Mouse (Mus musculus): ENCODE measurements around the gene Sec1.
A peak's percentile ranks its signal among the peaks of the same experiment; 100 is the strongest.

Sec1 gene

DNA sequence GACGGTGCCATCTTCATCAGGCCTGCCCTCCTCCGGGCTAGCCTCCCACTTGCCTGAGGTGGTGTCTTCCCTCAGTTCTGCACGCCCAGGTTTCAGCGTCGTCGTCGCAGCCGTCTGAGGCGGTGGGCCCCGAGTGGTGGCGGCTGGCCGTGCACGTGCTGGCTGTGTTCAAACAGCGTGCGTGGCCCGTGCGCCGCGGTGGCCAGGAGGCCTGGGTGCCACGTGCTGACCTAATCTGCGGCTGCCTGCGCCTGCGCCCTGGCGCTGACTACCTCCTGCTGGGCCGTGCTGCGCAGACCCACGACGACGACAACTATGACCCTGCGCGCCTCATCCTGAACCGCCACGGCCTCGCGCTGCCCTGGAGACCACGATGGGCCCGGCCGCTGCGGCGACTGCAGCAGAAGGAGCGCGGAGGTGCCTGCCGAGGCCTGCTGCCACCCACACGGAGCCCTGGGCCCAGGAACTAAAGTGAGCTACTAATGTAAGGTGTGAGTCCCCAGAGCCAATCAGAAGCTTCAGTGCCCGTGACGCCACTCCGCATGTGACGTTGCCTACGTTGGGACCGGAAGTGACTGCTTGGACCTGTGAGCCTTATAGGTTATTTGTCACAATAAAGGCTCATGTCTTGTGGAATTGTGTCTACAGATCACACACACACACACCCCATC is at the start of gene Sec1:
Gene Sec1, minus strand, starts transcription at position 482 of the 671 bp plus-strand sequence.
- no peak for DNase-seq (ENCODE audit: low spot score)

DNA sequence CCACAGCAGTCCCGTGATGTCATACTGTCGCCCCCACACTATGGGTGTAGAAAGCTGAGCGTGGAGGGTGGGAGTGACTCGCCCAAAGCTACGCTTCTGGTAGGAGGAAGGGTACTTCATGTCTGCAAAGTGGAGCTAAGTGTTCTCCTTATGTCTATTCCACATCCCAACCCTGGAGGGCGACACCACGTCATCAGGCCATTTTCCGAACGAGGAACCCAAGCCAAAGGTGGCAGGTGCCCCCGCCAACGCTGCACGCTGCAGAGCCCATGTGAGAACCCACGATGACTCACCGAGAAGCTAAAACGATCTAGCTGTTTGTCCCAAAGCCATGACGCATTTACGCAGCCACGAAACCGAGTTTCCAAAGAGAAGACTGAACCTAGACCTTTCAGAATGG is 48.1 kb upstream of the Sec1 start:
- peak; percentile 67 for DNase-seq (ENCODE audit: low spot score)

DNA sequence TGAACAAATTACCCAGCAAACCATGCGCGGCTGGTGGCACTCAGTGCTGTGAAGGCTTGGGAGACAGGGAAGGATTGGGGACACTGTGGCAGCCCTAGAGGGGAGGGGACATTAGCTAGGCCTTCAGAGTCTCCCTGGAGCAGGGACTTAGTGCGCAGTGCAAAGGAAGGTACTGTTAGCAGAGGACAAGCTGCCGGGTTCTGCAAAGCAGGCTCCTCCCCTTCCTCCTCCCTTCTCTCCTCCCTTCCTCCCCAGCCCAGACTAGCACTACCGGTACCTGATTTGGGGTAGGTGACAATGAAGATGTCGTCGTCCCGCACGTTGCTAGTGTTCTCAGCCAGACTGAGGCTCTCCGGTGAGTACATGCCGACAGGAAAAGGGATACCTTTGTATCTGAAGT is 47.6 kb upstream of the Sec1 start:
- DNase-seq (ENCODE audit: low spot score) = no peak

DNA sequence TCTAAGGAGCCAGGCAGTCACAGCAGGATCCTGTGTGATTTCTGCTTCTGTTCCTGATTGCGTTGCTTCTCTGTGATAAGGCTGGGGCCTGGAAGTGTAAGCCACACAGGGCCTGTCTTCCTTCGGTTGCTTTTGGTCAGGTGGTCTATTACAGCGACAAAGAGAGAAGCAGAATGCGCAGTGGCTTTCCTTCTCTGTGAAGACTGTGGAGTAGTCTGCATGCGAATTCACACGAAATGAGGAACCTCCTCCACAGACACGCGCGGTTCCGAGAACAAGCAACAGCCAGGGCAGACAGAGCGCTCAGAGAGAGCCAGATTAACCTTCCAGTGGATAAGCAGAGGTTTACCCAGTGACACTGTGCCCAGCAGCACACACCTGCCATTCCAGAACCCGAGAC is 47.1 kb upstream of the Sec1 start:
- DNase-seq (ENCODE audit: low spot score) = no peak

DNA sequence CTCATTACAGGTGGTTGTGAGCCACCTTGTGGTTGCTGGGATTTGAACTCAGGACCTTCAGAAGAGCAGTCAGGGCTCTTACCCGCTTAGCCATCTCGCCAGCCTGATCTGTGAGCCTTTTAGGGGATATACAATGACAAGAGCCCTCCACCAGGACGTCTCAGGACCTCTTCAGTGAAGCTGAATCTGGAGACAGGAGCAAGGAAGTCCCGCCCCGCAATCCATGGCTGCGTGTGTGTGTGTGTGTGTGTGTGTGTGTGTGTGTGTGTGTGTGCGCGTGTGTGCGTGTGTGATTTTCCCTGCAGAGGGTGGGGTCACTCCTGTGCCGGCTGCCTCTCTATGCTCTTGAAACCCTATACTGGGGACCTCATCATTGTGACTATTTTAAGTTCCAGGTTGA is 45.6 kb upstream of the Sec1 start:
- DNase-seq (ENCODE audit: low spot score) = no peak

DNA sequence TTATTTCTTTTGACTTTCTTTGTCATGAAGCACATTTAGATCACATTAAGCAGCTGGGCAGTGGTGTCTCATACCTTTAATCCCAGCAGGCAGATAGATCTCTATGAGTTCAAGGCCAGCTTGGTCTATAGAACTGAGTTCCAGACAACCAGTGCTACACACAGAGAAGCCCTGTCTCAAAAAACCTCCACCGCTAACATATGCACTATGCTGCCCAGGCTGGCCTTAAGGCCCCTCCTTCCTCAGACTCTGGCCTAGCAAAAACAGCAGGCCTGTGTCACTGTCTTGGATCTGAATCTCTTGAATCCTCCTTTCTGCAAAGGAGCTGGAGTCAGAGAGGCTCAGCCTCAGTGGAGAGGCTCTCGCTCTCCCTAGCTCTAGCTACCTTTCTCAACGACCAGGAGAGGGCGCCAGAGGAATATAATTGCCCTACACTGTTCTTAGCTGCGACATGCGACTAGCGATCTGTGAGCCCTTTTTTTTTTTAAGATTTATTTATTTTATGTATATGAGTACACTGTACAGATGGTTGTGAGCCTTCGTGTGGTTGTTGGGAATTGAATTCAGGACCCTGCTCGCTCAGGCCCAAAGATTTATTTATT is 45.1 kb upstream of the Sec1 start:
- DNase-seq (ENCODE audit: low spot score) = peak; percentile 70

DNA sequence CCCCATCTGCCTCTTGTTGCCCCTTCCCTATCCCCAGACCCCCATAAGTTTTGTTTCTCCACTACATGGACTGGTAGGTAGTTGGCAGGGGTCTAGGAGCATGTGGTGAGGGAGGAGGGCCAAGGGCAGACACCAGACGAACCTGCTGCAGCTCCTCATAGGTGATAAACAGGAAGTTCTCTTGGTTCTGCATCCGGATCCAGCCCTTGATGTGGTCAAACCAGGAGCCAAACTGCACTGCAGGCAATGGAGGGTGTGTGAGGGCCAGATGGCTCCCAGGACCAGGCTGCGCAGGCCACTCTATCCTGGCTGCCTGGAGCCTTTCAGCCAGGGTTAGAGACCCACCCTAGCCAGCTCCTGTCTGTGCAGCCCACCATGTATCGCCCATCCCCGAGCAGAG is 39.3 kb upstream of the Sec1 start:
- no peak for DNase-seq (ENCODE audit: low spot score)

DNA sequence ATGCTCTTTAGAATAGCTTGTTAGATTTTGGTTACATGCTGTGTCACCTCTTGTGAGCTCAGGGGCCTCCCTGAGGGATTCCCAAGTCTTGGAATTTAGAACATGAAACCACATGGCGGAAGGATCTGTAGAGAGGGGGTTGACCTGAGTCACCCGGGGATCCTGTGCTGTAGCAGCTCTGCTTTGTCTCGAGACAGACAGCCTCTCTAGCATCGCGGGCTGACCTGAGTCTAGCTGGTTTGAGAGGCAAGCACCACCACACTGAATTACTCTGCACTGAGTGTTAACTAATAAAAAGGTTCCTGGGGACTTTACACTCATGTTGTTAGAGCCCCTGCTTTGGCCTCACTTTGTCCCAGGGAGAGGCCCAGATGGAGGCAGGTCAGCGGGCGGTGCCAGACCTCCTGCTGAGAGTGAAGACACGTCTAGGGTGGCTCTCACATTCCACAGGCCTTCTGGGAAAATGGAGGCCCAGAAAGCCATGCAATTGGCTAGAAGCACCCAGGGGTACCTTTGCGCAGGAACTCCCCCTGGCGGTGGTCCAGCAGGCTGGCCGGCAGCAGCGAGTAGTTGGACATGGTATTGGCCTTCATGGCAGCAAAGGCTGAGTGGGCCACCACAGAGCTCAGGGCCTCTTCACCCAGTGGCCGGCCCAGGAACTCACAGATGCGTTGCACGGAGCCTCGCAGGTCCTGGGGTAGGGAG is 36.7 kb upstream of the Sec1 start:
- DNase-seq (ENCODE audit: low spot score) = no peak

DNA sequence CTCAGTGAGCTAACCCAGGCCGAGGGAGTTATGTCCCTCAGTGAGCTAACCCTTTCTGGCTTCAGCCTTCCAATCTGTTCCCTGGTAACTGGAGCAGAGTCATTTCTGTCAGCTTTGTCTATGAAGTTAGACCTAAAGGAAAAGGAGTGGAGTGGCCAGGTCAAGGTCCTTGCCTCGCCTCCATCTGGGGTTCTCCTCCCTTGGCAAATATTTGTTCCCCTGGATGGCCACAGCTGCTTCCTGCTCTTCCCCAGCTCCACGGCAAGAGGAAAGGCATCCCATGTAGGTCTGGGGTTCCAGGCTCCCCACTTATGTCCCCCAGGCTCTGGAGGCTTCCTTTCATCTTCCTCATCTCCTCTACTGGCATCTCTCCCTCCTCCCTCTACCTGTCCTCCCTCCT is 33.4 kb upstream of the Sec1 start:
- DNase-seq (ENCODE audit: low spot score) = no peak

DNA sequence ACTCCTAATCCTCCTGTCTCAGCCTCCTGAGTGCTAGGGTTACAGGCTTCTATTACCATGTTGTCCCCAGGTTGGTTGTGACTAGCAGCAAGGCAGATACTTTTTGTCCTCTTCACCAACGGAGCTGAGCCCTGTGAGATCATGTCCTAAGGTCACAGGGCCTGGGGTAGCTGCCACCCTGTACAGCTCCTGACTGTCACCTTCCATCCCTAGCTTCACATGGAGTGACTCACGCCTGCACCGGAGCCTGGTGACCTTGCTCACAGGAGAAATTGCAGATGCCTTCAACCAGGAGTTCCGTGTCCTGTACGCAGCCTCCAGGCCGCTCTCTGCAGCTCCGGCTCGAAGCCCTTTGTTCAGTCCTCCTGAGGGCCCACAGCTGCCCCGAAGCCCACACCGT is 32.2 kb upstream of the Sec1 start:
- DNase-seq (ENCODE audit: low spot score) = no peak

DNA sequence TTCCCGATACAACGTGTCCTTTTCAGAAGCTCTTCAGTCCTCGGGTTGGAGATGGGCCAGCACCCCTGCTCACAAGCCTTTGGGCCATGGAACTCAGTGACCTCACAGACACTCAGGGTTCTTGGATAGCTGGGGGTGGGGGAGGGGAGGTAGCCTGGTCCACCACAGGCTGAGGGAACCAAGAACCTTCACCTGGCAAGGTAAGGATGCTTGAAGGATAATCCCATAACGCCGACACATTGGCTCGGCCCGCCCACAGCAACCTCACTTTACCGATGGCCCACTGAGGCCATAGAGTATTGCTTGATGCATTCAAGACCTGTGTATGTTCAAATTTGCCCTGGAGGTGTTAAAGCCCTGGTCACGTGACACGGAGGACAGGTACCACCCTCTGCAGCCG is 31.5 kb upstream of the Sec1 start, which contains the start of gene Spaca4:
Gene Spaca4, minus strand, starts transcription at position 101 of the 400 bp plus-strand sequence.
- DNase-seq (ENCODE audit: low spot score) = no peak

DNA sequence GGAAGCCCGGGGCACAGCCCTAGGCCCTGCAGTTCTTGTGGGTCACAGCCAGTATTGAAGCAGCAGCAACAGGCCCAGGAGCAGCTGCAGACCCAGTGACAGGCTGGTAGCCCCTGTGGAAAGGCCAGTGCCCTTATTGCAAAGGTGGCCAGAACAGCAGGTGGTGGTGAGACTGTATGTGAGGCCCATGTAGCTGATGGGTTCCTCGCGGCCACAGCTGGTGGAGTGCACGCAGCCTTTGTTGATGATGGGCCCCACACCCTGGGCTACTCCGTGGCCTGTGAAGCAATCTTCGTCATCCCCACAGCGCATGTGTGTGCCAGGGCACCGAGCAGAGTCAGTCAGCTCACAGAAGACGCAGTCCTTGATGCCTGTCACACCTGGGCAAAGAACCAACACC is 30.9 kb upstream of the Sec1 start:
- DNase-seq (ENCODE audit: low spot score) = no peak

DNA sequence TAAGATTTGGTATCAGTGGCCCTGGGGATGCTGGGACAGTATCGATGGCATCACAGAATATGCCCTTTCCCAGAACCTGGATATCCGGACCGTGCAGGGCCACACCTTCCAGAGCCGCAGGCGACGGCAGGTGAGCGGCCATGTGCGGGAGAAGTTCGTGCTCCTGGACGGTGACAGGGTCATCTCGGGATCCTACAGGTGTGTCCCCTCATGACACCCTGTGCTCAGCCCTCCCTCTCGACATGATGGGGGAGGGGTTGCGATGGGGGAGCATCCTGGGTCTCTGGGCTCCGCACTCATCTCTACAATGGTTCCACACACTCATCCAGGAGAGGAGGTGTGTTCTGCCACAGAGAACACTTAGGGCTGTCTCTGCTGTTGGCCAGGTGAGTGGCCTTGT is 29.6 kb upstream of the Sec1 start:
- DNase-seq (ENCODE audit: low spot score) = no peak

DNA sequence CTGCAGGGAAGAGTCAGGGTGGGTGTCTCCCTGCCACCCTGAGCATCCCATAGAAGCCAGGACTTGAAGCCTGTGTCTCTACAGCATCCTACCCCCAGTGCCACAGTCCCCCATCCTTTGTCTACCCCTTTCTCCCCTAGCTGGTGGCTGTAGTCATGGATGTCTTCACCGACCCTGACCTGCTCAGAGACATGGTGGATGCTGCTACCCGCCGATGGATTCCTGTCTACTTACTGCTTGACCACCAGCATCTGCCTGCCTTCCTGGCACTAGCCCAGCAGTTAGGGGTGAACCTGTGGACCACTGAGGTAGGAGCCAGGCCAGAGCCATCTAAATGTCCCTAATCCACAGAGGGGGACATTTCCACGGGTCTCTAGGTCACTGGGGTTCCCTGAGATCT is 29.1 kb upstream of the Sec1 start:
- DNase-seq (ENCODE audit: low spot score) = no peak

DNA sequence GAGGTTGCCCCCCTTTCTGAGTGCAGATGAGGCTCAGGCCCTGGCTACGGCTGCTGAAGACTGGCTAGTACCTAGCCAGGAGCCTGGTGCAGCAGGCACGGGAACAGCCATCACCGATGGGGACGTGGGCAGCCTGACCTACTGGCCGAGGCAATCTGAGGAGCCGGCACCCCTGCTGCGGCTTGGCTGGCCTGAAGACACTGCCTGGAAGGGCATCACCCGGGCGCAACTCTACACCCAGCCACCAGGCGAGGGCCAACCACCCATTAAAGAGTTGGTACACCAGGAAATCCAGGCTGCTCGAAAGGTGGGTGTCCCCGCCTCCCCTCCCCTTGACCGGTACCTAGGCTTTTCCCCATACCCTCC is 28.1 kb upstream of the Sec1 start:
- DNase-seq (ENCODE audit: low spot score) = no peak

DNA sequence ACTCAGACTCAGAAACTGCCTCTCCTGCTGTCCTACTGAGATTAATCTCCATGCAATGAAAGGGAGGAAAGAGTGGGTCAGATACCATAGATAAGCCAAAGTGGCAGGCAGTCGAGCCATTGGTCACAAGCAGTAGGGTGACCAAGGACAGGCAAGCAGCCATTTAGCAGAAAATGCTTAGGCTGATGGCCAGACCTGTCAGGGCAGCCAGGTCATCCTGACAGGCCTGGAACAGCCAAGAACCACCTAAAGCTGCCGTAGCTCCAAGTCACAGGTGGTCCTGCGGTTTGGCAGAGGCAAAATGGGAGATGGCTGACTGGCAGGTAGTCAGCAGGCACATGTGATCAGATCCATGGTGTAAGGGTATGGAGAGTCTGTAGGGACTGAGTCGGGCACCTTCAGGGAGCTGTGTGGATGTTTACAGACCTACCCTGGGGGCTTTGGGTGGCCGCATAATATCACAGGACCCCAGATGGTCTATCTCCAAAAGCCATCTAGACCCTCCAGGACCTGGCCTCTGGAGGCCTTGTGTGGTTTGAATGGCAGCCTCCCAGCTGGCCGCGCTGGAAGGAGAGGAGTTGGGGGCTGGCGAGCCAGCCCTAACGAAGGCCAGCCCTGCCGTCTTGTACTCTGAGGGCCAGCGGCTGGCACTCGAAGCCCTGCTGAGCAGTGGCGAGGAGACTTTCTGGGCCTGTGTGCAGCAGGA is 27.6 kb upstream of the Sec1 start:
- DNase-seq (ENCODE audit: low spot score) = no peak

DNA sequence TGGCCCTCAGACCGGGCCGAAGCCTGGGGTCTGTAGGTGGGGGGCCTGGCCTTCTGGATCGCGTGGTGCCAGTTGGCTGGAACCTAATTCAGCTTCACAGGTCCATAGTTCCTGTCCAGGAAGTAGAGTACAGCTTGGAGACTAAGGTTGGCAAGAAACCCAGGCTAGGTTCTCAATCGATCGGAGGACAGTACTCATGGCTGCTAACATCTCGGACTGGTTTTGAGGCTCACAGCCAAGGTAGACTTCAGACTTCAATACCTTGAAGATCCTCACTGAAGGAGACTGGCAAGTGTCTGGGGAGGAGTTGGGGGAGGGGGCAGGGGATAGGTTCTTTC is 27.0 kb upstream of the Sec1 start:
- DNase-seq (ENCODE audit: low spot score) = no peak

DNA sequence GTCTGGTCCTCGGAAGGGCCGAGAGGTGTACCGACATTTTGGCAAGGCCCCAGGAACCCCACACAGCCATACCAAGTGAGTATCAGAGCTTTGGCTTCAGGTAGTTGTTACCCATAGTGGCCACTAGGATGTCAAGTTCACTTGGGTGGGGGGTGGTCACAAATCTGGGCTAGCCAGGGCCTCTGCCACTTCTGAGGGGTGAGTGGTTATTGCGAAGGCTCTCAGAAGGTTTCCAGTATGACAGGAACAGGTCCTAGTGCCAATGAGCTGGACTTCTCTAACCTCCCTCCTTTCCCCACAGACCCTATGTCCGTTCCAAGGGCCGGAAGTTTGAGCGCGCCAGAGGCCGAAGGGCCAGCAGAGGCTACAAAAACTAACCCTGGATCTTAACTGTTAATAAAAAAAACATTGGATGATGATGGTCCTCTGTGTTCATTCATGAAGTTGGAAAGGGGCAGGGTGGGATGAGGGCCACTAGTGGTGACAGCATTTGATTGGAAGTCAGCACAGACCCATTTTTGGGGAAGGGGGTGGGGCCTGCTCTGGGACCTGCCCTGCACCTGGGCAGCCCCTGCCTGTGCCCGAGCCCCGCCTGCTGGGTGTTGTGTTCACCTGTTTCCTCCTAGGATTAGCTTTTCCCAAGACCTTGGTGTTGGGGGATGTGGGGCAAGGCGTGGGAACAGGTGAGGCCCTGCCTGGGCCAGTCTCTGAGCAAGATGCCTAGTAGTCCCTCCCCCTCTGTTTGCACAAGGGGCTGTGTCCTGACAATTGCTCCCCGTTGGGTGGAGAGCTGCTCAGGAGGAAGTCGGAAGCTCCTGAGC is 26.4 kb upstream of the Sec1 start, which contains the start of gene Fam83e:
Gene Fam83e, plus strand, starts transcription at position 800 of the 821 bp plus-strand sequence.
- no peak for DNase-seq (ENCODE audit: low spot score)

DNA sequence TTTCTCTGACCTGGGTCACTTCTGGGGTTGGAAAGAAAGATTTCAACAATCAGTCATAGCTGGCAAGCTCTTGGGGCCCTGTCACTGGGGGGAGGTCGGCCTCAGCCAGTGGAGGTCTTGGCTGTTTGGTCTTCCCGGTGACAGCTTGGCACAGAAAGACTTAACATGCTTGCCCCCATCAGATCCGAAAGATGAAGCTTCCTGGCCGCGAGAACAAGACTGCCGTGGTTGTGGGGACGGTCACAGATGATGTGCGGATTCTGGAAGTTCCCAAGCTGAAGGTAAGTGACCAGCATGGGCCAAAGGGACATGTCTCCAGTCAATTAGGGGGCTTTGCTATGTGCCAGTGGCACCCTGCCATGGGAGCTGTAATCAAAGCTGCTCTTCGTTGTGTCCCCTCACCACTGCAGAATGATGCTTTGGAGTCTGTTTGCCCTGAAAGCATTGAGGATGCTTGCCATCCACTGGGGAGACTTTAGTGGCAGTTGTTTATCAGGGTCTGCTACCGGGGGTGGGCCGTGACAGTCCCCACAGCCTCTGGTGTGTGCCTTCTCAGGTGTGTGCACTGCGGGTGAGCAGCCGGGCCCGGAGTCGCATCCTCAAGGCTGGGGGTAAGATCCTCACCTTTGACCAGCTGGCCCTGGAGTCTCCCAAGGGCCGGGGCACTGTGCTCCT is 25.7 kb upstream of the Sec1 start:
- no peak for DNase-seq (ENCODE audit: low spot score)

DNA sequence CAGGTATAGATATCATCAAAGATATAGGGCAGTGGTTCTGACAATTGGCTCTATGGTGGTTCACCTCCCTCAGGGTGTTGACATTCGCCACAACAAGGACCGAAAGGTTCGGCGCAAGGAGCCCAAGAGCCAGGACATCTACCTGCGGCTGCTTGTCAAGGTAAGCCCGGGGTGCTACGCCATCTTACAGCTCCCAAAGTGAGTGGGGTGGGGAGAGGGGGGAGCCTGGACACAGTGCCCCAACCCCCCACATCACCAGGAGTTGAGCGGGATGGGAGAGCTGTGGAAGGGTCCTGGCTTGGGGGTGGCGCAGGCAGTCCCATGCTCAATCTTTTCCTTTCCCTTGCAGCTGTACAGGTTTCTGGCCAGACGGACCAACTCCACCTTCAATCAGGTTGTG is 25.0 kb upstream of the Sec1 start:
- DNase-seq (ENCODE audit: low spot score) = no peak

DNA sequence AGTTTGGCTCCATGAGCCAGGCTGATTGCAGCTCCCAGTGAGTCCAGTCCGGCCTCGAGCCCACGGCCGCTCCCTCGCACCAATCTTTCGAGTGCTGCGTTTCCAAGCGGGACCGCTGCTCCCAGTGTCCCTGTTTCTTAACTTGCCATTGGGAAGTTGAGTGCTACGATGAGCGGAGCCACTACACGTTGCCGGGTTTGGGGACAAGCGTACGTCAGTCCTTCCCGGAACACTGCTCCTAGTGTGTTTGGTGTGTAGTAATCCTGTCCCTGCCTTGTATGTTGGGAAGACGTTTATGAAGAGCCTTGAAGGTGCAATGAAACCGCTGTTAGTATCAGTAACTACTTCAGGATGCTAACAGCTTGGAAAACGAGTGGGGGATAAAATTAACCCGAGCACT is 24.1 kb upstream of the Sec1 start:
- DNase-seq (ENCODE audit: low spot score) = no peak

DNA sequence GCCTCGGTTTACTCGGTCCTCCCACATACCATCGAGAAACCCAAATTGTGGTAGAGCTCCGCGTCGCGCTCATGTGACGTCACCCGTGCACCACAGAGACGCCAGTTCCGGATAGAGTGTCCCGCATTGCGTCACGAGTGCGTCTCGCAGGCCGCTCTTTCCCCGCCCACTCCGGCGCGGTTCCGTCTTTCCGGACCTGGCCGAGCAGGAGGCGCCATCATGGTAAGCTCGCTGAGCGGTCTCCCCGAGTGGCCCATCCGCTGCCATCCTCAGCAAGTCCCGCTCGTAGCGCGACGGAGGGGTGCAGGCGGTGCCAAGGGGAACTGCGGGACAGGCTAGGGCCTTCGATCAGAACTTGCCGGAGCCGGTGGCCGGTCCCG is 23.7 kb upstream of the Sec1 start, which contains the start of gene Sphk2:
Gene Sphk2, minus strand, starts transcription at position 85 of the 380 bp plus-strand sequence.
- DNase-seq (ENCODE audit: low spot score) = peak; percentile 99

Measured in layer of hippocampus, adult 9-10 months (tissue).